Mouse (Mus musculus): Measurements from ENCODE around the gene Slc8a1. TPM values are rescaled to one million over a fixed set of nuclear protein-coding genes. Genes with fewer than 3 reads are reported as not detected.

Slc8a1 gene
- total RNA-seq, 2 experiments from 2014 or later, result 14.8 to 17.3 TPM

DNA sequence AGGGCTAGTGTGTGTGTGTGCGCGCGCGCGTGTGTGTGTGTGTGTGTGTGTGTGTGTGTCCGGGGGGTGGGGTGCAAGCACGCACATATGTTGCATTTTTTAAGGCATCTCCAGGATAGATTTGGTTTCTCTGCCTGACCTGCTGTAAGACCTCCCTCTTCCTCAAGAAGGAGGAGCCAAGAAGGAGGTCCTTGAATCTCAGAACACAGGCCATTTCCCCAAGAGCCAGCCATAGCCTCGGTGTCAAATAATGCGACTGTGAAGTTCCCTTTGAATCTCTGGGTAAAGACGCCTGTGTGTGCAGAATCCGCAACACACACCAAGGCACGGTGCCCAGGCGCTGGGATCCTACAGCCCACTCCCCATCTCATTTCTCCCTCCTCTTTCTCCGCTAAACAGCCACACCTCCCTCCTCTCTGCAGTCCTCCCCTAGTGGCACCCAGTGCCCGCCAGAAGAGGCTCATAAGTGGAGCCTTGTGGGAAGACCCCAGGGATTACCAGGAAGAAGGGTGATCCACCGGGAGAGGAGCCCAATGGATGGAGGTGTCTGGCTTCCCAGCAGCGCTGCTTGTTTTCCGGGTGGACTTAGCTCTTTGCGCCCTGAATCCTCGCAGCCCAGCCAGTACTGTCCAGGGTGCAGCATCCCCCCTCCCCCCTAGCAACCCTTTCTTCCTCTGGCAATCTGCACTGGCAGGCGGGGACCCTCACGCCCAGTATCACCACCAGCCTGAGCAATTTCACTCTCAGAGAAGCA, 68.9 kb downstream of the Slc8a1 start:
- peak; percentile 9 for DNase-seq

GRCm38 (mm10) chr17:81668466-81668865, 69.7 kb downstream of the Slc8a1 start:
- no peak for DNase-seq

DNA sequence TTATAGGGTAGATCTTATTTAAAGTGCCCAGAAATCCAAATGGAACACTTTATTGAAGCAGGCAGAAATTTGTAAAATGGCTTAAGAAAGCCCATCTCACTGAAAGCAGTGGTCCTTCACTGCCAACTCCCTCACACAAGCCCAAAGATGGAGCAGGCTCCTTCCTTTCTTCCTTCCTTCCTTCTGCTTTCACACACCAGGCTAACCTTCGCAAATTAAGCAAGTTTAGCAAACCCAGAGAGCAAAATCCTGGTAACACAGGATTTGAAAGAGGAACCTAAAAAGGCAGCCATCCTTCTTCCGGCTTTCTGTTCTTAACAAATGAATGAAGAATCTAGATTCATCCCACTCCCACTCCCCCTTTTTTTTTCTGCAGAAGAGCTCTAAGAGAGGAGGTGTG, 70.2 kb downstream of the Slc8a1 start:
- DNase-seq, result no peak

- DNase-seq, result no peak
Observed at GRCm38 (mm10) chr17:81666551-81666950, 71.6 kb downstream of the Slc8a1 start.

DNA sequence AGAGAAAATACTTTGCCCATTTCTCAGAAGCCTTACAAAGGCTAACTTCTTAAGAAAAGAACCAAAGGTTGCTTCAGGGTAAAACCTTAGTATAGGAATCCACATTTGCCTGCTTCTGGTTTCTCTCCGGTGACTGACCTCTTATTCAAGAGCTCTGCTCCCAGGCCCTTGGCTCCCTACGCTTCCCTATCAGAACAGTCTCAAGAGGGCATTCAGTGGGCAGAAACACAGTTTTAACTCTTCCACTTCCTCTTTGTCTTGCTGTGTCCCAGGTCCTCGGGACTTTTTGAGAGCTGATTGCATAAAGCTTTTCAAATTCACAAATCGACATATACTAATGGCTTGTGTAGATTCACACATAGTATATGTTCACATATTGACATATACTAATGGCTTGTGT, 73.3 kb downstream of the Slc8a1 start:
- no peak for DNase-seq

- DNase-seq, result no peak
Observed at GRCm38 (mm10) chr17:81657828-81658227, 80.3 kb downstream of the Slc8a1 start.

GRCm38 (mm10) chr17:81654548-81654947, 83.6 kb downstream of the Slc8a1 start:
- no peak for DNase-seq

DNA sequence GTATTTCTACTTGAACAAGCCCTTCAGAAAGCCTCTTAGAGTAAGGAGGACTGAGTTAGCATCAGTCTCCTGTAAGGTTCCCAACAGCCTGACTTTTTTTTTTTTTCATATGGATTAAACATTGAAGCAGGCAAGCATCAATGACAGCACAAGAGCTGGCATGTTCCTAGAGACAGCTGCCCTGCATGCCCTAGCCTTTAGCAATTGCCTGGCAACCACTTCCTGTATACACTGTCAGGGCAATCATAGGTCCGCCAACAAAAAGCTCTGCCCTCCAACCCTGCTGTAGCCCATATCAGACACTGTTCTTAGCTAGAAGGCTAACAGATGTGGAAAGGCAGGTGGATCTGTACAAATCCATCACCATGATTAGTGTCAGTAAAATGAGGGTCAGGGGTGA, 85.2 kb downstream of the Slc8a1 start:
- DNase-seq, result no peak

- DNase-seq, result no peak
Observed at GRCm38 (mm10) chr17:81636822-81637221, 101.4 kb downstream of the Slc8a1 start.

DNA sequence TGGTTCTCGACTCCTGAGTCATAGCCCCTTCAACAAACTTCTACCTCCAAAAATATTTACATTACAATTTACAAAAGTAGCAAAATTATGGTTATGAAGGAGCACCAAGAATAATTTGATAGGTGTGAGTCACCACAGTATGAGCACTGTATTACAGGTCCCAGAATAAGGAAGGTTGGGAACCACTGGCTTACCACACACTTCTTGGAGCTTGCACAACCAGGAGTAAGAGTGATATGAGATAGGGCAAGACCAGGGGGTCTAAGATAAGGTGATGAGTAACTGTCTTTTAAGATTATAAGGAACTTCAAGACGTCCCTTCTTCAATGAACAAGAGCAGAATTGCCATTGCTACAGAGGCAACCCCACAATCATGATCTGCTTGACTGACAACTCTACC, 107.7 kb downstream of the Slc8a1 start:
- no peak for DNase-seq

DNA sequence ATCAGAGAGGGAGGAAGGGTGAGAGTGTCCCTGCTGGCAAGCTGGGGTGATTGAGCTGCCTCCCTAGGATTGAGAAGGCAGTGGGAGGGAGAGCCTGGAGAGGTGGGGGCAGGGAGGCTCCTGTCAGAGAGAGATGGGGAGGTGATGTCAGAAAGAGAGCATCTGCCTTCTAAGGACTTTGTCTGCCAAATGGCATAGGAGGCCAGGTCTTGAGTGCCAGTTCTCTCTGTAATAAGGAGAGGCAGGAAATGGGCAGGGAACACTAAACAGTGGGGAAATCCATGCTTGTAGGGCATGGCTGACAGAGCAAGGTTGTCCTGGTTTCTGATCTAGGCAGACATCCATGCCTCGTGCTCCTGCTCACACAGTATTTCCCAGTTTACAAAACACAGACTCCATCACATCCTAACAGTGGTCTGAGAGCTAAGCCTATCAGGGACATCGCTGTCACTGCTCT, 117.0 kb downstream of the Slc8a1 start:
- DNase-seq, result peak; percentile 61

DNA sequence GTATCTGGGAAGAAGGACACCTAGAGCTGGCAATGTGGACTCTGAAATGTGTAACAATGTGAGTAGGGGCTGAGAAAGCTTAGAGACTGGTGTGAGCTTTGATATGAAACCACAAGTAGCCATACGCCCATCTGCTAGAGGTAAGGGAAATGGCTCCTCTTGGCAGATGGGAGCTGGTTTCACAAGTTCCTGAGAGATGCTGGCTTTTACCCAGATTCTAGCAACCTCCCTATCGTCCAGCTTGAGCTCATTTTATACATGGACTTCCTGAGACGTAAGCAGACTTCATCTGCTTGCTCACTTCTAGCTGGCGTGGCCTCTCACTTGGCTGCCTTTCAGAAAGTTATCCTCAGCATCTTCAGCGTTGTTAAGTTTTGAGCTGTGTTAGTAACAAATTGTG, 119.7 kb downstream of the Slc8a1 start:
- no peak for DNase-seq

DNA sequence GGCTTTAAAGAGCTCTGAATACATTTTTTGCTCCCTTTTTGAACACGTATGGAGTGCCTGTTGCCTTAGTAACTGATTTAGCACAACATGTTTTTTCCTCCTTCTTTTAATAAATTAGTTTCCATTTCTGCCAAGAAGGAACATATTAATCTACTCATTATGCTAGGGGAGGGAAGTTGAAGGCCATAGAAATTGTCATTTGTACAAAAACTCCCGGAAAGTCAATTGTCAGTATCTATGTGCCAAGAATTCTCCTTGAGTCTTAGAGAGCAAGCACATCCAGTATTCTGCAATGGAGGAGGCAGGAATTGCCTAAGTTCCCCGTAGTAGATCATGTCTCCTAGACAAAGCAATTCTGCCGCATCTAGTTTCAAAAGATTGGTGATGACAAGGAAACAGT, 121.9 kb downstream of the Slc8a1 start:
- DNase-seq, result no peak

GRCm38 (mm10) chr17:81615391-81615790, 122.8 kb downstream of the Slc8a1 start:
- no peak for DNase-seq

DNA sequence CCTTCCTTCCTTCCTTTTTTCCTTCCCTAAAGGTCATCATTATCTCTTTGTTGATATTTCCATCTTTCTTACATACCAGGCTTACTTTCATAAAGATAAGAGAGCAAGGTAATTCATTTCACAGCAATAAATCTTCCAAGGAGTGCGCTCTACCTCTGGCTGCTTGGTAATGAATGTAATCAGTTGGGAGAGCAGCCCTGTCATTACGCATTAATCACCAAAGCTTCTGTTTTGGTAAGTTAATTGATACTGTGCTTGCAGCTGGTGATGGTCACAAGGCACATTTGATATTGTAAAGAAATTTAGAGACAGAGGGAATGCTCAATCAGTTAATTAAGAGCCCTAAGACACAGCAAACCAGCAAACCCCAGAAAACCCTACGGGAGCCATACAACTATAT, 130.7 kb downstream of the Slc8a1 start:
- DNase-seq, result no peak

GRCm38 (mm10) chr17:81606084-81606483, 132.1 kb downstream of the Slc8a1 start:
- no peak for DNase-seq

DNA sequence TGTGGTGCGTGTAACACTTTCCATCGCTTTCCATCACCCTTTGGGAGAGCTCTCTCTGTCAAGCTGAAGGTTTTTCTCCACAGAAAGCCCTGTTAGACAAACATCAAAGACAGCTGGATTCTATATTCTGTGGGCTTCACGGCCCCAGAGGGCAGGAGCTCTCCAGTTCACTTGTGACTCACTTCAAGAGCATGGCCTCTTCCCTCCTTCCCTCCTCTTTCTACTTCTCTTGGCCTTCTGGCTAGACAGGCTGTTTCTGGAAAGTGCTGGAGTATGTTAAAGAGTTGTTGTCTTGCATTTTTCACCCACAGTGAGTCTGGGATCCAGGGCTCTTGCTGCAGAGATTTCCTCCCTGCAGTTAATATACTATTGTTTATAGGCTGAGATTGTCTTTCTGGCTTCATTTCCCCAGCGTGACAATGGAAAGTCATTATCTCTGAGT, 132.9 kb downstream of the Slc8a1 start:
- DNase-seq, result no peak

DNA sequence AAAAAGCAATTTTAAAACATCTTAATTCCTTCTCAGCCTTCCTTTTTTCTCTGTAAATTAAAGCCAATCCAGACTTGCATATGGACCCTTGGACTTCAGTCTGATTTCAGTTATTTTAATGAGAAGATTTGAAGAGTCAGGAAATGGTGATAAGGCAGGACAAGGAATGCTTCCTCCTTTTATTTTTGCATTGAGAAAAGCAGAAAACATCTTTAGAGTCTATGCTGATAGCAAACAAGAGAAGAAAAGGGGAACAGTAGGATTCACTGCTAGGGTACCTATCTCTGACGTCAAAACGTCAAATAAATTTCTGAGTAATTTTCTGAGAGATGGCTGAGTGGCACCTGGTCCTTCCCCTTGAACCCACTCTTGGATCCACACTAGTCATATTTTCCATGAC, 139.1 kb downstream of the Slc8a1 start:
- no peak for DNase-seq

DNA sequence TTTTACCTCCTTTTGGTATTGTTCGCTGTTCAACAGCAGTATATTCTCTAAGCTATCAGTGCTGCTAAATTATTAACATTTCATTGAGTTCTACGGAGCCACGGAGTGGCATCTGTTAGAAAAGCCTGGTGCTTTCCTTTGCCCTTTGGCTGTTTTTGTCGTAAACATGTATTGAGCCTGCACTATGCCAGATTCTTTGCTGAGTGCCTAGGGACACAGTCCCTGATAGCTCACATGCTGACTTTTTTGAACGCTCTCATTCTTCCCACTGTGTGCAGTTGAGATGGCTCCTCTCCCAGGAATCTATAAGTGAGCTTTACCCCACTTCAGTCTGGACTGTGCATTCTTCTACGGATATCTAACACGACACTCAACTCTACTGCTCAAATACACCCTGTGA, 148.4 kb downstream of the Slc8a1 start:
- DNase-seq, result no peak

DNA sequence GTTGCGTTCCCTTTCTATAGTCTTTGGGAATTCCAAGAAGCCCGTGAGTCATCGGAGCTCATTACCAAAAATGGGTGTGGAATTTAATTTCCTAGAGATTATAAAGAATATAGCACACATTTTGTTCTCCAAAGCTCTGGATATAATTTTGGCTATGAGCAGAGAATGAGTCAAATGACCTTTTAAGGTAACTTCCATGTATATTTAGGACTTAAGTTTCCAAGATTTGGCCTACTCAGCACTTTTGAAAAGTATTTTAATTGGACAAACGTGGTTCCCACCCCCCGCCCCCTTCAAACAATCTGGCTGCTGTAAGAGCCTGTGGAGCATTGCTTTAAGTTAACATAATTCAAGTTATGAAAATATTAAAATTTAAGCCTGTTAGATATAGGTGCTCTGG, 151.4 kb downstream of the Slc8a1 start:
- no peak for DNase-seq

GRCm38 (mm10) chr17:81579728-81580425, 158.3 kb downstream of the Slc8a1 start:
- DNase-seq, result peak; percentile 22

DNA sequence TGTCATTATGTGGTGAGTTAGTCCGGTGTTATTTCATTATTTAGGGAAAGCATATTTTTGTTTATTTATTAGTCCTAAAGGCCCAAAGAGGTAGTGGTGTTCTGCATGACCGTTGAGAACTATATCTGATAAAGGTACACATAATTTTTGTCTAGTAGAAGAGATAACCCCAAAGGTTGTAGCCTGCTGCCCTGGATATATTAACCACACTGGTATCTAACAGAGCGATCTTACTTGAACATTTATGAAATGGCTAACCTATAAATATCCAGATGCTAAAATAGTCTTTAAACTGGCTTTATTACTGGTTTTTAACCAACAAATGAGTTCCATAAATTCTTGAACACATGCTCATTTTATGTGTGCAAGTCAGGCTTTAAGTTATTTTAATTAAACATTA, 161.3 kb downstream of the Slc8a1 start:
- no peak for DNase-seq

- no peak for DNase-seq
Observed at GRCm38 (mm10) chr17:81565634-81566372, 172.4 kb downstream of the Slc8a1 start.

Measured in gastrocnemius, postnatal 25 days (tissue).